Mouse (Mus musculus): ENCODE results near the gene B3galt1.
A peak's percentile ranks its signal among the peaks of the same experiment; 100 is the strongest.

The B3galt1 gene

DNA sequence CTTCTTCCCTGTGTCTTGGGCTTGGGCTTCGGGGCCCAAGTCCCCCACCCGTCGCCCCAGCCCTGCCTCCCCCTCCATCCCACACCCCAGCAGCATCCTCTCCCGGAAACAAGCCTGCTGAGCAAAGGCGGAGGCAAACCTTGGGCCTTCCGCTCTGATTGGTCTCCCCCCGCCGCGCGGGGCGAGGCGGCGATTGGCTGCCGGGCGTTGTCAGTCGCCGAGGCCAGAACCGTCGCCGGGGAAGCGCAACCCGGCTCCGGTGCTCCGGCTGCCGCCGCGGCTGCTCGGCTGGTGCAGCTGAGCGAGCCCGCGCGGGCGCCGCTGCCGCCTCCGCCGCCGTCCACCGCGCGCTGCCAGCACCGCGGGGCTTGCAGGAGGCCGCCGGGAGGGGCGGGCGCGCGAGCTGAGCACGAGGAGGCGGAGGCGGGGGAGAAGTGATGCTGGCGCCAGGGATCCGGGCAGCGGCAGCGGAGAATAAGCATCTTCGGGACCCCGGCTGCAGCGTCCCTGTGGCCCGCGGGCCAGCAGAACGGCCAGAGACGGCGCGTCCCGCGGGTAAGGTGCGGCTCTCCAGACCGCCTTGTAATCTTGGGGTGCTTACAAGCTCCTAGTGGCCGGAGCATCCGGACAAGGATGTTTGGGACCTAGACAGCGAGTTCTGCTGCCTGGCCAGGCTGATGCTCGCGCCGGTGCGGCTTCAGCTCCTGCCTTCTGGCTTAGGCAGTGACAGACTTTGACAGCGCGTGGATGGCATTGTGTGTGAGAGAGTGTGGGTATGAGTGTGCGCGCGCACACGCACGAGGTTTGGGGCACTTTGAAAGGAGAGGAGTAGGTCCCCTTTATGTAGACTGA lies at the start of gene B3galt1:
B3galt1 (plus strand) TSS at position 392 of the 852 bp plus-strand sequence.
- peak; percentile 90 to 91 for DNase-seq (ENCODE audit: low spot score in 2 of 2)

- DNase-seq (ENCODE audit: low spot score in 2 of 2): peak; percentile 42 to 43
Measured at GRCm38 (mm10) chr2:67516405-67516804, 49.3 kb upstream of the B3galt1 start.

GRCm38 (mm10) chr2:67535347-67535746 lies 30.3 kb upstream of the B3galt1 start:
- no peak for DNase-seq (ENCODE audit: low spot score in 2 of 2)

DNA sequence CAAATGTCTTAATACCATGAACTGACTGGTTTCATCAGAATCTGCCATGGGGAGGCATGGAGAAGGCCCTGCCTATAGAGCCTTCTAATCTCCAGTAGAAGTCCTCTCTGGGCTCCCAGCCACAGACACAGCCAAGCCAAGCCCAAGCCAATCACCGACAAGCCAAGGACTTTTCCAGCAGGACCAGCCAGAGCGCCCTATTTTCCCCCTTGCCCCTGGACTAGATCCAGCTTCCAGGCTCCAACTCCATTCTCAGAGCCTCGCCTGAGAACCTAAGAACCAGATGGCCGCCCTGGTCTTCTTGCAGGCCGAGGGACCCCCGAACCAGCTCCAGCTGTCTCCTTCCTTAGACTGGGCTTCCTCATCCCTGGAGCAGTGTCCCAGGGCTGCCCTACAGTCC lies 26.2 kb upstream of the B3galt1 start:
- DNase-seq (ENCODE audit: low spot score in 2 of 2): no peak

DNA sequence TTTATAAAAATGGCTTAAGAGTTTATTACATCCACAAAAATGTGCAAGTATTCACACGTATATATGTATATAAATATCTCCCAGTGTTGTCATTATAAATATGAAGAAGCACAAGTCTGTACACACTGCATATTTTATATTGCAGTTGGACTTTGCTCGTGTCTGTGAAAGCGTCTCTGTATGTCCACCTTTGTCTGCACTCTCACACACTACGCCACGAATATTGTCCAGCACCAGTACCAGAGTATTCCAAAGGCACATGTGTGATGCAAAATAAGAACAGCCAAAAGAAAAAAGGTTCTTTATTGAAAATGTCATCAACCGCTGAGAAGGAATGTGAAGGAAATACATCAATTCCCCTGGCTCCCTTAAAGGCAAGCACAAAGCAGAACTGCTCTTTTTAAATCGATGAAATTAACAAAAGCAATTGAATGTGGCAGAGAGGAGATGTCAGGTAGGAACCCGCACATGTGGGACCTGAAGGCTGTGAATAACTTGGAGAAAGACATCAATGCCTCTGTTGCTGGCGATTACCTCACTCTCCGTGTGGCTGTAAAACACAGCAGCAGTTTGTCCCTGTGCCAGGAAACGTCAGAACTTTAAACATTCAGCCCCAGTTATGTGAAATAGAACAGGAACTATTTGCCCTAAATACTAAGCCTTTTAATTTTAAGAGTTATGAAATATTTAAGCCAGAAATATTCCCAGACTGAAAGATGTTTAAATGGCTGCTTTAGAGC lies 23.5 kb upstream of the B3galt1 start:
- DNase-seq (ENCODE audit: low spot score in 2 of 2): peak in 1 of 2 experiments; percentile 6

- no peak for DNase-seq (ENCODE audit: low spot score in 2 of 2)
Measured at GRCm38 (mm10) chr2:67544426-67544825, 21.2 kb upstream of the B3galt1 start.

DNA sequence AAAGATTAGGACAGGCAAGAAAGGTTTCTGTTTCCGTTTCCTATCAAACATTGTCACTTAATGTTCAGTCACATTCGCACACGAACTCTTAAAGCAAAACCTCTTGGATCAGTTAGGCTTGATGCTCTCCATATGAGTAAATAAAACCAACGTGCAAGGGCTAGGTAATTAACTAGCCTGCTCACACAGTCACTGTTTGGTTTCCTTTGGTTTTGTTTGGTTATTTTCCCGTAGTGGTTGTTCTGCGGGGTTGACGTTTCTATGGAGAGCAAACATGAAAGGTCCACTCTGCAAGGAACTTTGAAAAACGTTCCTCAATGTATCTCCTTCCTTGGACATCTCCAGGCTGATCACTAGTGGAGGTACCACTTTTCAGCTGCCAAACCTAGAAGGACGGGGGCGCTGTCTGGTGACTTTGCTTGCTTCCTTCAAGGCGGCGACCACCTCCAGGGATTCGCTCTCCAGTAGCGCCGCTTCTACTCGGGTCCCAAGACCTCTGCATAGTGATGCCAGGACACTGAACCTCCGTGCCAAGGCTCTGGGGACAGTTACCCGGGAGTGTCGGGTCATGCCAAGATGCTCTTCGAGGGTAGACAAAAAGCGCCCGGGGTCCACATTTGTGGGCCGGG lies 706 bp upstream of the B3galt1 start:
- peak; percentile 75 to 78 for DNase-seq (ENCODE audit: low spot score in 2 of 2)

DNA sequence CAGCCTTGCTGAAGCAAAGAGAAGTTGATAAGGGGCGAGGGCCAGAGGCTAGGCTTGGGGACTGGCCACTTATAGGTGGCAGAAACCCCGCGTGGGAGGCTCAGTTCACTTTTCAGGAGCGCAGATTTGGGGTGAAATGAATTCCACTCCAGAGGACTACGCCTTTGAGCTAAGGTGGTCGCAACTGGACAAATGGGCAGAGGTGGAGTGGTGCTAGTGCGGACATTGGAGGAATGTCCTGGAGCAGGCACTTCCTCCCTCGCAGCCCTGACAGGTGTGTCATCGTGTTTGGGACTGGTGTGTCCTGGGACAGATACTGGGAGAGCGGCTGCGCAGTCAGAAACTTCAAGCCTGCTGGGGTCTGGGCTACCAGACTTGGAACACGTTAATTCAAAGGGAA lies 895 bp downstream of the B3galt1 start:
- DNase-seq (ENCODE audit: low spot score in 2 of 2): no peak

DNA sequence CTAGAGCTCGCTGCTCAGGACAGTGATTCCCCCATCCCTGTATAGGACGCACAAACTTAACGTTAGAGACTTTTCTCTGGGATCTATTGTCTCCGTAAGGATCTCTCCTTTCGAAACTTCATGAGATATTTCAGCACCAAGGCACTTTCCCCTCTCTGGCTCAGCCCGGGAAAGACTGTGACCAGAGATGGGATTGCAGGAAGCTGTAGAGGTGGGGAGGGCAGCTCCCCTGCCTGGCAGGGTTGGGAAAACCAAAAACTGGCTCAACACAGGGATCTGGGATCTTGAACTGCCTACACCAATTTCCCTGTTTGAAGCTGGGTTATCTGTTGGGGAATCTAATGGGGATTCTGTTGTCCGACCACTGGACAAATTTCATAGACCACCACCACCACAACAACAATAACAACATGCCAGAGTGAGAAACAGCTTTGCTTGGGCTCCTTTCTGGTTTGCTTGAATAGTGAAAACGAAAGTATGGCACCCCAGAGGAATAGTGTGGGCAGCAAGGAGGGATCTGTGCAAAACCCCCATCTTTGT lies 1.5 kb downstream of the B3galt1 start:
- DNase-seq (ENCODE audit: low spot score in 2 of 2): peak in 1 of 2 experiments; percentile 28

GRCm38 (mm10) chr2:67576634-67577033 lies 11.0 kb downstream of the B3galt1 start:
- DNase-seq (ENCODE audit: low spot score in 2 of 2): no peak

GRCm38 (mm10) chr2:67583091-67583490 lies 17.4 kb downstream of the B3galt1 start:
- DNase-seq (ENCODE audit: low spot score in 2 of 2): no peak

GRCm38 (mm10) chr2:67590408-67590807 lies 24.7 kb downstream of the B3galt1 start:
- no peak for DNase-seq (ENCODE audit: low spot score in 2 of 2)

DNA sequence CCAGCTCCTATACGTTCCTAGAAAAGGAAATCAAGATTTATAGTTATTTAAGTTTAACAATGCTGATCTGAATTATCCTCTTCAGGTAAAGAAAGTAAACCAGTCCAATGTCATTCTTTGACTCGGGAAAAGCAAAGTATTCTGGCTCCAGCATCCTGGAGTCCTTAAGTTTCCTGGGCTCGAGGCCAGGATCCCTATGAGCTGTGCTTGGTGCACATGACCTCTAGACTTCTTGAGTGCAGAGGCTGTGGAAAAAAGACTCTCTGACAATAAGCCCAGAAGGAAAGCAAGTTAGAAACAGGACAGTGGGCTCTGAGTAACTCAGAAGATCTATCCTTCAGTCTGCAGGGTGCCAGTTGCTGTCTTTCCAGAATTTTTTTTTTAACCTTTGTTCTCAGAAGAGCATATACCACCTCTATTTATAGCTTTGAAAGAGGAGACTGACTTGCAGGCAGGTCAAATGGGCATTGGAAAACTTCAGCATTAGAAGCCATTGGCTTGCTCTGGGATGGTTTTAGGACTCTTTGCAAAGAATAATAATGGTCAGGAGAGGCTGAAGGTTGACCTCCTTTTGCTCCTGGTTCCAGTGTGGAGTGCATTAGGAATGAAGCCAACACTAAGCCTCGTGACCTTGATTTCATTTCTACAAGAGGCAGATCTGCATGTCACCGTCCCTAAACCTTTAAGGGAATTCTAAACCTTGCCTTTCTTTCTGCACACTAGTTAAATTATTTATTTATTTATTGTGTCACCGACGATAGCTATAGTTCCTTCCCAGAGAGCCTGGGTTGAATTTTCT lies 26.4 kb downstream of the B3galt1 start:
- no peak for DNase-seq (ENCODE audit: low spot score in 2 of 2)

DNA sequence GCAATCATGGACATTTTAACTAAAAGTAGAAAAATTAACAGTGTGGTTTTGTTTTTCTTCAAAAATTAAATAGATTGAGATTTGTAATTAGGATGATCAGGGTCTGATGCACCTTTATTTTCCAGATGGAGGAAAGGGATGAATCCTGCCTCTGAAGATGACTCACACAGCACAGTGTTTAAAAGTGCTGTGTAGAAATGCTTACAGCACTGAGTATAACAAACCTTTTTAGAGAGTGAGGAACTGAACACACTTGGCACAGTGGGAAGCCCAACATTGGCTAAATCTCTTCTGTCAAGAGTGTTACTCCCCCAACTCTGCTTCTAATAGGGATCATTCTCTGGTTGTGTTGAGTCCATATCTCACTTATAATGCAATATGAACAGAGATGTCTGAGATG lies 57.2 kb downstream of the B3galt1 start:
- DNase-seq (ENCODE audit: low spot score in 2 of 2): no peak

GRCm38 (mm10) chr2:67627667-67628066 lies 62.0 kb downstream of the B3galt1 start:
- no peak for DNase-seq (ENCODE audit: low spot score in 2 of 2)

DNA sequence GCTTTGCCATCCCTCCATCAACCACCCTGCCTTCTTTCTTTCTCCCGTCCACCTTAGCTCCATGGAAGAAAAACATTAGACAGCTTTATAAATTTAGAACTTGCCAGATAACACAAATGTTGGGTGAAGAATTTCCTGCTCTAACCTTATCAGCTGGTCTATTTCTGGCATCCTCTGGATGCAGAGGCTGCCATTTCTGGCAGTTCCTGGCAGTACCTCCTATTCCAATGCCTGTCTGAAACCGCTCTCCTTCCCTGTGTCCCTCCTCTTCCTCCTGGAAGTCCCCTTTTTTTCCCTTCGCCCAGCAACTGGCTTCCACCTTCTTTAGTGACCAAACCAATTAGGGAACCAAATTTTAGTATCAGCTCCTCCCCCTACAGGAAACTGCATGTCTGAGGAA lies 62.6 kb downstream of the B3galt1 start:
- DNase-seq (ENCODE audit: low spot score in 2 of 2): no peak

GRCm38 (mm10) chr2:67654847-67655246 lies 89.2 kb downstream of the B3galt1 start:
- no peak for DNase-seq (ENCODE audit: low spot score in 2 of 2)

- DNase-seq (ENCODE audit: low spot score in 2 of 2): peak in 1 of 2 experiments; percentile 25
Measured at GRCm38 (mm10) chr2:67657372-67657771, 91.7 kb downstream of the B3galt1 start.

DNA sequence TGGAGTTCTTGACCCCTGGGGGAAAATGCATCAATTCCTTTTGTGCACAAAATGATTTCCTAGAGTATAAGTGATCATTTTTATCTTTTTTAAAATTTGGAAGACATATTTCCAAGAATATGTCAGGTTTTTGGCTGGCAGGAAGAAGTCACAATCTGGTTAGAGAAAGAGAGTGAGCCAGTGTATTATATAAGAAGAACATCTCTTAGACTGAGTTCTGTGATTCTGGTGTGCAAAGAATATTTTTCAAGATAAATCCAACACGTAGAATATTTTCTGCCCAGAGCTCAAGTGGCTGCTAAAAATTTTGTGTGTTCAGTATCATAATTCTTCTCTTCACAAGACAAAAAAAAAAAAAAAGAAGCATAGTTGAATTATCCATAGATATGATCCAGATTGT lies 92.4 kb downstream of the B3galt1 start:
- DNase-seq (ENCODE audit: low spot score in 2 of 2): no peak

DNA sequence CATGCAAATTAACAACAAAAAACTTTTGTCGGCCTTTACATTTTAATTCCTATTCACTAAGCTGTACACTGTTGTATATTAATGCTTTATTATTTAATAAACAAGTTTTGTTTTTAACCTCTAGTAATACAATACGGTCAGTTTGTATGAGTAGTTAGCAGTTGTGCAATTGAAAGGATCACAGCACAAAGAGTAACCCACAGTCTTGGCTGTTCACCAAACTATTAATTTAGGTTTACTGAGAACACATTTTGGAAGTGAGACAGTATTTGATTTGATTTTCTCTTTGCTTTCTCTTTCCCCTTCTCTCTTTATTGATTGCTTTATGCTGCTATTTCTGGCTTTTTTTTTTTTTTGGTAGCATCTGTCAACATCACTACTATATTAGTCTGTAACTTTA lies 106.0 kb downstream of the B3galt1 start:
- DNase-seq (ENCODE audit: low spot score in 2 of 2): no peak

GRCm38 (mm10) chr2:67677697-67678096 lies 112.0 kb downstream of the B3galt1 start:
- DNase-seq (ENCODE audit: low spot score in 2 of 2): no peak
